Mouse (Mus musculus): ENCODE data around the gene Ankrd44.
A peak's percentile ranks its signal among the peaks of the same experiment; 100 is the strongest.
"Not testable (repeated sequence)": the region's sequence is repeated elsewhere in the genome, so short reads cannot be mapped to it uniquely, and the experiment has no call there.

Gene Ankrd44

GRCm38 (mm10) chr1:54925971-54926771, at the start of gene Ankrd44:
Gene Ankrd44 (minus strand): TSS chr1:54926387.
- DNase-seq (ENCODE audit: low spot score in 2 of 2), result peak; percentile 75 to 83

GRCm38 (mm10) chr1:54971687-54972404, 45.7 kb upstream of the Ankrd44 start:
- DNase-seq (ENCODE audit: low spot score in 2 of 2), result no peak

GRCm38 (mm10) chr1:54966858-54967257, 40.7 kb upstream of the Ankrd44 start:
- DNase-seq (ENCODE audit: low spot score in 2 of 2), result no peak

GRCm38 (mm10) chr1:54965159-54965995, 39.2 kb upstream of the Ankrd44 start:
- DNase-seq (ENCODE audit: low spot score in 2 of 2), result no peak

- DNase-seq (ENCODE audit: low spot score in 2 of 2), result no peak
Observed at GRCm38 (mm10) chr1:54961724-54962123, 35.5 kb upstream of the Ankrd44 start.

- DNase-seq (ENCODE audit: low spot score in 2 of 2), result no peak
Observed at GRCm38 (mm10) chr1:54960613-54961165, 34.5 kb upstream of the Ankrd44 start.

- no peak for DNase-seq (ENCODE audit: low spot score in 2 of 2)
Observed at GRCm38 (mm10) chr1:54958525-54958924, 32.3 kb upstream of the Ankrd44 start.

- DNase-seq (ENCODE audit: low spot score in 2 of 2), result not testable (repeated sequence)
Observed at GRCm38 (mm10) chr1:54956995-54957394, 30.8 kb upstream of the Ankrd44 start.

GRCm38 (mm10) chr1:54954856-54955255, 28.7 kb upstream of the Ankrd44 start:
- no peak for DNase-seq (ENCODE audit: low spot score in 2 of 2)

- DNase-seq (ENCODE audit: low spot score in 2 of 2), result no peak
Observed at GRCm38 (mm10) chr1:54944648-54945047, 18.5 kb upstream of the Ankrd44 start.

- DNase-seq (ENCODE audit: low spot score in 2 of 2), result no peak
Observed at GRCm38 (mm10) chr1:54935466-54935865, 9.3 kb upstream of the Ankrd44 start.

GRCm38 (mm10) chr1:54934911-54935310, 8.7 kb upstream of the Ankrd44 start:
- DNase-seq (ENCODE audit: low spot score in 2 of 2), result no peak

- no peak for DNase-seq (ENCODE audit: low spot score in 2 of 2)
Observed at GRCm38 (mm10) chr1:54933646-54934045, 7.5 kb upstream of the Ankrd44 start.

GRCm38 (mm10) chr1:54932456-54933115, 6.4 kb upstream of the Ankrd44 start:
- DNase-seq (ENCODE audit: low spot score in 2 of 2), result no peak

GRCm38 (mm10) chr1:54931231-54931630, 5.0 kb upstream of the Ankrd44 start:
- DNase-seq (ENCODE audit: low spot score in 2 of 2), result no peak

GRCm38 (mm10) chr1:54930670-54931200, 4.5 kb upstream of the Ankrd44 start:
- no peak for DNase-seq (ENCODE audit: low spot score in 2 of 2)

GRCm38 (mm10) chr1:54925451-54925934, 694 bp downstream of the Ankrd44 start:
- peak; percentile 28 to 44 for DNase-seq (ENCODE audit: low spot score in 2 of 2)

- no peak for DNase-seq (ENCODE audit: low spot score in 2 of 2)
Observed at GRCm38 (mm10) chr1:54924760-54925159, 1.4 kb downstream of the Ankrd44 start.

GRCm38 (mm10) chr1:54924309-54924685, 1.9 kb downstream of the Ankrd44 start:
- DNase-seq (ENCODE audit: low spot score in 2 of 2), result no peak

- no peak for DNase-seq (ENCODE audit: low spot score in 2 of 2)
Observed at GRCm38 (mm10) chr1:54923366-54924308, 2.5 kb downstream of the Ankrd44 start.

All from urinary bladder, adult 18-20 months (tissue).